Mouse (Mus musculus) cerebellum, adult 2 months (tissue): ENCODE measurements around the gene Rora.

Source experiments
- CTCF ChIP-seq: fragments of 200-500 bp; IDR thresholded peaks from 2 replicates; pipeline ENCODE4 v1.5.1; 2011; ENCODE audit warnings: low read depth, mild to moderate bottlenecking, control low read depth, low read length, moderate library complexity, borderline replicate concordance; ENCODE audit not compliant: insufficient read depth
- POLR2A ChIP-seq: fragments of 200-500 bp; IDR thresholded peaks from 2 replicates; pipeline ENCODE4 v1.6.1; 2011; ENCODE audit warnings: low read length, control low read depth, borderline replicate concordance; ENCODE audit not compliant: insufficient read depth

DNA sequence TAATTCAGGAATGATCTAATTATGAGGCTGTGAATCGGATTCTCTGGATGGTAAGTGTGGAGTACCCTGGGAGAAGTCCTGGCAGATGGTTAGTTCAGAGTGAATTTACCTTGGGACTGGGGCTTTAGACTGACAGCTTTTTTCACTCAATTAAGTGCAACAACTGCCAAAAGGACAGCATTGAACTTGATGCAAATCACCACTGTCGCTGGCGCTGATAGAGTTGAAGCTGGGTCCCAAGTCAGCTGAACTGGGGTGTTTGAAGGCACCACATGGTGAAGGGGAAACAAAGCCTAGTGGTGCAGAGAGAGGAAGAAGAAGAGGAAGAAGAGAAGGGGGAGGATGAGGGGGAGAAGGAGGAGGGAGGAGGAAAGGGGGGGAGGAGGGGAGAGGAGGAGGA is 30.4 kb downstream of the Rora start:
- no peak for TF ChIP-seq POLR2A
- no peak for TF ChIP-seq CTCF
